Mouse (Mus musculus): Measurements from ENCODE around the gene Dph1. TPM values are rescaled to one million over a fixed set of nuclear protein-coding genes. Genes with fewer than 3 reads are reported as not detected.

Gene Dph1
- total RNA-seq, 1 experiment, result 32.8 TPM

DNA sequence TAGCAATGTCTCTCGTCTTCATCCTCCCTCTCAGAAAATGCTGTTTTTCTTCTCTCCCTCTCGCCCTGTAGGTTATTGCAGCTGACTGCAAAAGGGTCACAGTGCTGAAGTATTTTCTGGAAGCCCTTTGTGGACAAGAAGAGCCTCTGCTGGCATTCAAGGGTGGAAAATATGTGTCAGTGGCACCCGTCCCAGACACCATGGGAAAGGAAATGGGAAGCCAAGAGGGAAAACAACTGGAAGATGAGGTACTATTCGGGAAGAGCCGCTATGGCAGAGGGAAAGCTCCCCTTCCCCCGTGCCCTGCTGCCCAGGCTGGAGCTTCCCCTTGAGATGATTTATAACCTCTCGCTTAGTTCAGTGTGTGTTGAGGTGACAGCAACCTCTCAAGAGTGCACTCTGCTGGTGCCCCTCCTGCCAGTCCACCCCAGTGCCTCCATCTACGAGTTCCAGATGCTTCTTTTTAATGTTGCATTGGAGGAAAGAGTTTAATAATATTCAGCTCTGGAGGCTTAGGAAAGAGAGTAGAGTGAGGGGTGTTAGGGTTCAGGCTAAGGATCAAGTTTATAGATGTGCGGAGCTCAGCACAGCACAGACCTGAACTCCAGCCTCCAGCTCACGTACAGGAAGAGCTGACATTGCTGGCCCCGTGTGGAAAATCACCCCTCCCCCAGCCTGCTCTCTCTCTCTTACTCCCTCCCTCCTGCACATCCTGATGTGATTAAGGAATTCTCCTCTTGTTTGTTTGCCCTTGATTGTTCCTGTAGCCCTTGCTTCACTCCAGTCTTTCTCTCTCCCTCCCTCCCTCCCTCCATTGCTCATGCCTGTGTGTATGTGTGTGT lies 51.7 kb downstream of the Dph1 start:
- Histone ChIP-seq H3K4me3 (ENCODE audit: insufficient read depth in 1 of 2, low read depth in 1 of 2, low read length in 2 of 2, poor library complexity in 1 of 2, severe bottlenecking in 1 of 2) (no peak overlapping the region), H3K36me3 (ENCODE audit: control insufficient read depth, insufficient read depth, low read length, poor library complexity, severe bottlenecking) (peaks cover 5% of the 10 kb centered on the region; the same call in 1 of the 2 replicates), H3K4me1 (ENCODE audit: control insufficient read depth in 2 of 2, insufficient read depth in 2 of 2, low read length in 2 of 2, poor library complexity in 1 of 2) (peaks cover 2 to 16% of the 10 kb centered on the region in 2 experiments; a peak in 2 of 4 replicates), H3K27ac (ENCODE audit: insufficient read depth, low read depth, low read length, poor library complexity, severe bottlenecking) (no peak overlapping the region), H3K9ac (ENCODE audit: insufficient read depth, low read depth, low read length, poor library complexity, severe bottlenecking) (no peak overlapping the region), H3K9me3 (ENCODE audit: control insufficient read depth, insufficient read depth, low read depth, low read length) (no peaks in the 10 kb centered on the region)
- TF ChIP-seq ZC3H11A (IDR thresholded peaks at IDR 0.05; ENCODE audit: borderline replicate concordance, low read depth, low read length), result no peak
- no peak for TF ChIP-seq HCFC1 (IDR thresholded peaks at IDR 0.05; ENCODE audit: borderline replicate concordance, insufficient read depth, low read length)
- TF ChIP-seq MAFK (IDR thresholded peaks at IDR 0.05; ENCODE audit: insufficient read depth, low read depth, low read length), result no peak
- no peak for TF ChIP-seq ZNF384 (IDR thresholded peaks at IDR 0.05; ENCODE audit: low read depth, low read length)
- TF ChIP-seq CHD2 (IDR thresholded peaks at IDR 0.05; ENCODE audit: low read depth, low read length), result no peak
- DNase-seq (ENCODE audit: low read depth, low spot score), result no peak
- in situ Hi-C loops (cut with MboI; ENCODE audit: low sequenced_read_pairs in 2 of 2, unreplicated experiment in 2 of 2), result no loop called here

DNA sequence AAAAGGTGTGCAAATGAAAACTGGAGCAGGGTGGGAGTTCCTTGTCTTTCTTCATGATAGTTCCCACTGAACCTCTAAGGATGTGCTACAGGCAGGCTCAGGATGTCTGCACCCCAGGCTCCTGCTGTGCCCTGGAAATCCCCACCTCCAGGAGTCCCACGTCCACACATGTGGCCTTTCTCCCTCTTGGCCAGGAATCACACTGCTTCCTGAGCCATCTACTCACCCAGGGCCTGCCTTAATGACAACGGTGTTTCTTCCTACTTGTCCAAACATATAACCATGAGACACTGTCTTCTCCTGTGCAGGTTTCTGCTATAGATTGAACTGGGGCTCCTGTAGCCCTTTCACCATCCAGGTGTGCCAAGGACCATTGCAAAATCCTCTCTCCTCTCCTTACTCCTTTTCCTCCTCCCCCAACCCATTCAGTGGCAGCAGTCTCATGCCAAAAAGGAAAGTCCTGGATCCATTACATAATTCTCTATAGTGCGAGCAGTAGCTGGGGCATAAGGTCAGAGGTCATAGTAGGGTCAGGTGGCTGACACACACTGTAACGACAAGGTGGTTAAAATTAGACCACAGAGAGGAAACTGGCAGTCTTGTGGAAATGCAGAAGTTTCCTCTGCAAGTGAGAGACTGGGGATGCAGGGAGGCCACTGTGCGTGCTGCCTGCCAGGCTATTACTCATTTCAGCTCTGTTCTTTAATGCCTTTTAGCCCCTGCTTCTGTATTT lies 54.2 kb downstream of the Dph1 start:
- TF ChIP-seq MAFK (IDR thresholded peaks at IDR 0.05; ENCODE audit: insufficient read depth, low read depth, low read length) (no peak), ZNF384 (IDR thresholded peaks at IDR 0.05; ENCODE audit: low read depth, low read length) (no peak), HCFC1 (IDR thresholded peaks at IDR 0.05; ENCODE audit: borderline replicate concordance, insufficient read depth, low read length) (no peak), CHD2 (IDR thresholded peaks at IDR 0.05; ENCODE audit: low read depth, low read length) (no peak), ZC3H11A (IDR thresholded peaks at IDR 0.05; ENCODE audit: borderline replicate concordance, low read depth, low read length) (no peak)
- Histone ChIP-seq H3K9me3 (ENCODE audit: control insufficient read depth, insufficient read depth, low read depth, low read length) (no peaks in the 10 kb centered on the region), H3K4me3 (ENCODE audit: insufficient read depth in 1 of 2, low read depth in 1 of 2, low read length in 2 of 2, poor library complexity in 1 of 2, severe bottlenecking in 1 of 2) (no peak overlapping the region), H3K27ac (ENCODE audit: insufficient read depth, low read depth, low read length, poor library complexity, severe bottlenecking) (no peak overlapping the region), H3K9ac (ENCODE audit: insufficient read depth, low read depth, low read length, poor library complexity, severe bottlenecking) (no peak overlapping the region), H3K36me3 (ENCODE audit: control insufficient read depth, insufficient read depth, low read length, poor library complexity, severe bottlenecking) (no peaks in the 10 kb centered on the region; the same call in 1 of the 2 replicates), H3K4me1 (ENCODE audit: control insufficient read depth in 2 of 2, insufficient read depth in 2 of 2, low read length in 2 of 2, poor library complexity in 1 of 2) (peaks cover 2 to 12% of the 10 kb centered on the region in 2 experiments; a peak in 2 of 4 replicates)
- in situ Hi-C loops (cut with MboI; ENCODE audit: low sequenced_read_pairs in 2 of 2, unreplicated experiment in 2 of 2), result no loop called here
- no peak for DNase-seq (ENCODE audit: low read depth, low spot score)

DNA sequence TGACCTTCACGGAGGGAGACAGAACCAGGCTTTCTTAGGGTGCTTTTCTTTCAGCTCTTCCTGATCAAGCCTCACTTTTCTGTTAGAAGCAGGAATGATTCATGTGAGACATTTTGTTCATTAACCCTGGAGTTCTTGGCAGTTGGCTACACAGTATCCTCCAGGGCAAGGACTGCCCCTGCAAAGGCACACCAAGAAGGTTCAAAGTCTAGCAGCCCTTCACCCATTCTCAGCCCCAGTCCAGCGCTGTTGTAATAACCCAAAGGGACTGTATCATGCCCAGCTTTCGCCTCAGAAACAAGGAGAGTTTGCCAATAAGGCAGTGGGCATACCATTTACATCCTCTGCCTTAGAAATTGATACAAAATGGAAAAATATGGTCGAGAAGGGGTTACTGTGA lies 55.7 kb downstream of the Dph1 start:
- Histone ChIP-seq H3K9me3 (ENCODE audit: control insufficient read depth, insufficient read depth, low read depth, low read length) (no peaks in the 10 kb centered on the region), H3K9ac (ENCODE audit: insufficient read depth, low read depth, low read length, poor library complexity, severe bottlenecking) (no peak overlapping the region), H3K36me3 (ENCODE audit: control insufficient read depth, insufficient read depth, low read length, poor library complexity, severe bottlenecking) (no peaks in the 10 kb centered on the region), H3K27ac (ENCODE audit: insufficient read depth, low read depth, low read length, poor library complexity, severe bottlenecking) (no peak overlapping the region), H3K4me1 (ENCODE audit: control insufficient read depth in 2 of 2, insufficient read depth in 2 of 2, low read length in 2 of 2, poor library complexity in 1 of 2) (peaks cover 0 to 9% of the 10 kb centered on the region in 2 experiments; a peak in 2 of 4 replicates), H3K4me3 (ENCODE audit: insufficient read depth in 1 of 2, low read depth in 1 of 2, low read length in 2 of 2, poor library complexity in 1 of 2, severe bottlenecking in 1 of 2) (no peak overlapping the region)
- in situ Hi-C loops (cut with MboI; ENCODE audit: low sequenced_read_pairs in 2 of 2, unreplicated experiment in 2 of 2), result no loop called here
- no peak for DNase-seq (ENCODE audit: low read depth, low spot score)
- TF ChIP-seq ZC3H11A (IDR thresholded peaks at IDR 0.05; ENCODE audit: borderline replicate concordance, low read depth, low read length), result no peak
- TF ChIP-seq MAFK (IDR thresholded peaks at IDR 0.05; ENCODE audit: insufficient read depth, low read depth, low read length), result no peak

DNA sequence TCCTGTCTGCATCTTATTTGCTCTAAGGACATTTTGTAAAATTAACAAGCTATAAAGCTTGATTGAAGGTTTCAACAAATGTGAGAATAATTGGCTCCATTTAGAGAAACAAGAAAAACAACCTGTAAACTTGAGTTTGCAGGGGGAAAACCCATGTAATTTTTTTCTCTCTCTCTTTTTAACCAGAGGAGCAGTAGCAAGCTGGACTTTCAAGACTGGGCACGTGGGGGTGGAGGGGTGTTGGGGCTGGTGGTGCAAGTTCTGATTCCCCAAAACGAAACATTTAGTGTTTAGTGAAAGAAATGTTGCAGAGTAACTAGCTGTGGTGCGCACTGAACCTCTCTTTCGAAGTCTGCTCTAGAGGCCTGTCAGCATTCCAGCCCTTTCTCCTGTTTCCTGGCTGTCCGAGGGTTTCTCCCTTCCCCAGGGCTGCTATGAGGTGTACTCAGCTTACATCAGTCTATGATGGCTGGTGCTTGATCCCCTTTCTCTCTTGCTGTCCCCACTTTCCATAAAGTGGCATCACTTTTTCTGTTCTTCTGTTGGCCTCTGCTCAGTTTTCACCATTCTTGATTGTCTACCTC lies 56.5 kb downstream of the Dph1 start:
- DNase-seq (ENCODE audit: low read depth, low spot score), result no peak
- no peak overlapping the region for H3K9ac ChIP-seq (ENCODE audit: insufficient read depth, low read depth, low read length, poor library complexity, severe bottlenecking)
- H3K9me3 ChIP-seq (ENCODE audit: control insufficient read depth, insufficient read depth, low read depth, low read length), result no peaks in the 10 kb centered on the region
- no peaks in the 10 kb centered on the region for H3K36me3 ChIP-seq (ENCODE audit: control insufficient read depth, insufficient read depth, low read length, poor library complexity, severe bottlenecking)
- no peak overlapping the region for H3K27ac ChIP-seq (ENCODE audit: insufficient read depth, low read depth, low read length, poor library complexity, severe bottlenecking)
- no peak overlapping the region for H3K4me3 ChIP-seq (ENCODE audit: insufficient read depth in 1 of 2, low read depth in 1 of 2, low read length in 2 of 2, poor library complexity in 1 of 2, severe bottlenecking in 1 of 2)
- in situ Hi-C loops (cut with MboI; ENCODE audit: low sequenced_read_pairs in 2 of 2, unreplicated experiment in 2 of 2), result no loop called here
- peaks cover 0 to 5% of the 10 kb centered on the region in 2 experiments; a peak in 2 of 4 replicates for H3K4me1 ChIP-seq (ENCODE audit: control insufficient read depth in 2 of 2, insufficient read depth in 2 of 2, low read length in 2 of 2, poor library complexity in 1 of 2)
- no peak for TF ChIP-seq HCFC1 (IDR thresholded peaks at IDR 0.05; ENCODE audit: borderline replicate concordance, insufficient read depth, low read length)
- TF ChIP-seq ZC3H11A (IDR thresholded peaks at IDR 0.05; ENCODE audit: borderline replicate concordance, low read depth, low read length), result no peak
- TF ChIP-seq MAFK (IDR thresholded peaks at IDR 0.05; ENCODE audit: insufficient read depth, low read depth, low read length), result no peak
- TF ChIP-seq ZNF384 (IDR thresholded peaks at IDR 0.05; ENCODE audit: low read depth, low read length), result no peak

Data from ES-E14 (cell line).